Mouse (Mus musculus) granulocyte monocyte progenitor cell, adult 5-6 weeks (primary cell): ENCODE data around the gene Dap. TPM values are rescaled to one million over a fixed set of nuclear protein-coding genes. Genes with fewer than 3 reads are reported as not detected.

Experiments used
- ATAC-seq: replicated peaks from 2 replicates; pipeline ENCODE4 v1.8.0; 2016; ENCODE audit warnings: mild to moderate bottlenecking, moderate TSS enrichment, inconsistent platforms; ENCODE audit not compliant: poor library complexity, severe bottlenecking
- total RNA-seq, 2 experiments: library from RNA; stranded (forward) in 1 of 2; stranded (reverse) in 1 of 2; fragments of 200-712, 200-1000 nt in 1 of 2; fragments of >200 nt in 1 of 2; fragmentation: Nextera tagmentation in 1 of 2; gene quantifications; 2 replicates each; pipeline ENCODE4 v1.2.3; 2014 to 2017

Dap gene
- total RNA-seq (2014; fragmentation: Nextera tagmentation) (128 and 157 TPM in 2 replicates), total RNA-seq (2017) (87.6 and 117 TPM in 2 replicates)

- peak; percentile 93 for ATAC-seq
These were observed at the start of gene Dap for GRCm38 (mm10) chr15:31224135-31224761. TSS of gene Dap (plus strand) at chr15:31224314.

DNA sequence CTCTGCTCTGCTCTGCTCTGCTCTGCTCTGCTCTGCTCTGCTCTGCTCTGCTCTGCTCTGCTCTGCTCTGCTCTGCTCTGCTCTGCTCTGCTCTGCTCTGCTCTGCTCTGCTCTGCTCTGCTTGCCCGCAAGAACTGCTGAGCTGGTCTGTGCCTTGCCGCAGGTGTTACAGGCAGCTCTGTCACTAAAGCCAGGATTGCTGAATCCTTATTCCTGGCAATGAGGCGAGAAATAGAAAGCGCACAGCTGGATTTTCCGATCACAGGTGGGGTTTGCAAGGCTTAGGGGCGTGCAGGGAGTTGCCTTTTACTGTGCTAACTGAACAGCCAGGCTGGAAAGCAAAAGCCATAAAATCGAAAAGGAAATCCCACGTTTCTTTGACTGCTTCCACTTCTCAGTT lies 47.5 kb upstream of the Dap start:
- no peak for ATAC-seq

- no peak for ATAC-seq
These were observed 39.3 kb upstream of the Dap start for GRCm38 (mm10) chr15:31184651-31185443.

DNA sequence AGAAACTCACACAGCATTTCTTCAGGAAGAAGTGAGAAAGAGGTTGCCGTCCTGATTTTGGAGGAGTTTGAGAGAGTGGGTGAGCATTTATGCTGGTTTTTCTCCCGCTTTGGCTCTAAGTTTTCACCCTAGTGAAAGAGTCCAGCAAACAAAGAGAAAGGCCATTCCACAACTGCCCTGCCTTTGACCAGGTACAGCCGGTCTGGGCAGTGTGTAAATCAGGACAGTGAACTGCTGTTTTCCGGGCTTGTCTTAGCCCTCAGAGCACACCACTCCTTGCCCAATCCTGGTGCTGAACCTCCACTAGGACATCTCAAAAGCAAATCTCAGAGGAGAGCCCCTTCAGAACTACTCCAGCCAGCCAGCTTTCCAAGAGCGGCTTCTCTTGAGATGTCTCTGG lies 38.6 kb upstream of the Dap start:
- ATAC-seq = no peak

DNA sequence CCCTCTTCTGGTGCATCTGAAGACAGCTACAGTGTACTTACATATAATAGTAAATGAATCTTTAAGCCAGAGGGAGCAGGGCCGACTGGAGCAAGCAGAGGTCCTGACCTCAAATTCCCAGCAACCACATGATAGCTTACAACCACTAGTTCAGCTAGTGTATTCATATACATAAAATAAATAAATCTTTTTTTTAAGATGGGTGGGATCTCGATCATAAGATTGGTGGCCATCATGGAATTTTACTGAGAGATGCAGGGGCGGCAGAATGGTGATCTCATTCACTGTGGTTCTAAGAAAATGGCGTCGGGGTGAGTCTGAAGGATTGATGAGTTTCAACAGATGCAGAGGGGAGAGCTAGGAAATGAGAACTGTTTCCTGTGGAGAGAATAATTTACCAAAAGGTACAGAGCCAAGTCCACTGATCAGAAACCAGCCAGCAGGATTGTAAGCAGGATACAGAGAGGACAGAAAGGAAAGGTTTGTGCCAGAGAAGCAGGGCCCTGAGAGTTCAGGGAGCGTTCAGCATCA lies 37.7 kb upstream of the Dap start:
- no peak for ATAC-seq

GRCm38 (mm10) chr15:31192563-31192962 lies 31.6 kb upstream of the Dap start:
- ATAC-seq = no peak

- no peak for ATAC-seq
These were observed 28.3 kb upstream of the Dap start for GRCm38 (mm10) chr15:31195776-31196175.

DNA sequence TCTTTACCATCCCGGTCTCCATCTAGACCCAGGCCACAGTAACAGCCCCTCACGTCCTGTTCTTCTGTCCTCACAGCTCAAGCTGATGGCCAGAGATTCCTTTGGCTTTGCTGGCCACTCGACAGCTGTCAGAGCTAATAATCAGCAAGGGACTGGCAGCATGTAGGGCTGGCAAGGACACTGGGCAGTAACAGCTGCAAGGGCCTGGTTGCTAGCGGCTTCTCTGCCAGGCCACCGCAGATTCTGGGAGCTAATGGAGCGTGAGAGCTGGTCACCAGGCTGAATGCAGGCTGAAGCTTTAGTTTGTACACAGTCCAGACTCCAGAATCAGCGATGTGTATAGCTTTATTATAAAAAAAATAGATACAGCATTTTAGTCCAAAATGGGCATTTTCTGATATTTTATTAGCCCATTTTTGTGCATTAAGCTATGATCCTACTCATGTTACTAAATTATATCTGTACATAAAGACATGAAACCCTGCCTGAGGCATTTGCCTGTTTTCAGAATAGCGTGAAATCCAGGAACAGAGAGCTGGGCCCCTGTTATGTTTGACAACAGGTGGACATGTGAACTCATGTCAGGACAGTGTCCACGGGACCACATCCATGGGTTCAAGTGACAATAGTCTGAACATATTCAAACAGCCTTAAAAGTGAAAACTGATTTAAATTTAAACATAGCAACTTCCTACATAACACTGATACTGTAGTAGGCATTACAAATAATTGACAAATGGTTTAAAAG lies 16.6 kb upstream of the Dap start:
- no peak for ATAC-seq

- no peak for ATAC-seq
These were observed 12.2 kb upstream of the Dap start for GRCm38 (mm10) chr15:31211910-31212309.

DNA sequence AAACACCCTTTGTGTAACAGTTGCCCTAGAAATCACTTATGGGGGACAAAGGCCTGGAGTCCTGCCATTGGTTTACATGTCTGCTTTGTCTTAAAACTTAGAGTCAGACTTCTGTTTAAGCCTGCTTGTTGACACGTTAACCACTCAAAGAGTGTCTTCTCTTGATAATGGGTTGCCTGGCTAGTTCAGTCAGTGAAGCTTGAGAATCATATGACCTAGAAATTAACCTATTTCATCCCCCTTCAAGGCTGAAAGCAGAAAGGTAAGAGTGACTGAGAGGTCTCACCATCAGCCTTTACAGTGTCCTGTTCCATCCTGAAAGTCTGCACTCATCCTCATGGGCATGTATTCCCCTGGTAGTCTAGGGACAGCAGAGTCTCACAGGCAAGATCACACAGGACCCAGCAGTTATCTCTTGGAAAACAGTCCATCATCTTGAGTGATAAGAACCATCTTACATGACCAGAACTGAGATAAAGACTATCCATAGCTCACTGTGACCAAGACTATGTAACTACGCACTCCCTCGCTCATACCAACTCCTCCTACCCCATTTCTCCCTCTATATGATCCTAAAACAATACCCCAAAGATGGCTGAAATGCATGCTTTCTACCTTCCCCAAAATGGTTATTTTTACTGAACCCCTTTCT lies 10.4 kb upstream of the Dap start:
- no peak for ATAC-seq

GRCm38 (mm10) chr15:31222216-31222615 lies 1.9 kb upstream of the Dap start:
- ATAC-seq = no peak

DNA sequence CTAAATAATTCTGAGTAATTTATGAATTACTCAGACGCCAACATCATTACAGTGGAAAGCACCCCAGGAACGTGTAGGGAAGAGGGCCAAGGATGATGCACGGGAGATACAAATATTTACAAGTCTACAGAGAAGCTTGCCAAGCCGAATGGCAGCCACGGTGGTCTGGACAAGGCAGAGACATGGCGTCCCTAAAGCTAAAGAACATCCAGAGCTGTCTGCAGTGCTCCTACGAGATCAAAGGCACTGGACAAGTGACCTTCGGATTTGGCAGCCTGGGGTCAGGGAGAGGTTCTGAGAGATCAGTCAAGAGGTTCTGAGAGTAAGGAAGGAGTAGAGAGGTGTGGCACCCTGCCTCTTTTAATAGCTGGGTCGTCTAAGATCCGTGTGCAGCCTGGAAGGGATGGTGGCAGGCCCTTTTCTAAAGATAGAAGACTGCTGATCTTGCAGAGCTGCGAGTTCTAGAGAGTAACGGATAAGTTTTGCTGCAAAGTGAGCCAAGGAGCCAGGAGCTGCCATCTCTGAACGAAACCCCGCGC lies 449 bp upstream of the Dap start:
- ATAC-seq = no peak

GRCm38 (mm10) chr15:31224806-31225642 lies 910 bp downstream of the Dap start:
- ATAC-seq = peak; percentile 37

DNA sequence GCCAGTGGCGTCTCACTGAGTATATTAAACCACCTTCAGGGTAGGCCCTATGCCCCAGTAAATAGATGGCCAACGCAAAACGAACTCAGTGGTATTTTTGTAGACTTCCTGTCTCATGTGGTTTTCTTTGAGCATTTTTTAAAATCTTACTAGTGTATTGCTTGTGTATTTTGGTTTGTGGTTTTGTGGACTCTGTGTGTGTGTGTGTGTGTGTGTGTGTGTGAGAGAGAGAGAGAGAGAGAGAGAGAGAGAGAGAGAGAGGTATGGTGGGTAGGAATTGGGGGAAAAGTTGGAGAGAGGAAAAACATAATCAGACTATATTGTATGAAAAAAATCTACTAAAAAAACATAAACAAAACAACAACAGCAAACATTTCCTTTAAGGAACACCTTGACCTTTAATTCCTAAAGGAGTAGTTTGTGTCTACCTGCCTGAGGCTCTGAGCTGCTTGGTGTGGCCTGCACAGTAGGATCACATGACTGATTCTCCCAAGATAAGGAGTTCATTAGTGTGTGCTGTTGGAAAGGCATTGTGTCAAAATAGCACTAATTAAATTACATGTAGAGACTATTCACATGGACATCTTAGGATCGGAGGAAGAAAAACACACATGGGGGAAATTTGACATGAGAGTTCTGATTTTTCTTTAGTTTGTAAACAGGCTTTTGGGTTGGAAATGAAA lies 1.7 kb downstream of the Dap start:
- no peak for ATAC-seq

GRCm38 (mm10) chr15:31226464-31226863 lies 2.4 kb downstream of the Dap start:
- no peak for ATAC-seq

DNA sequence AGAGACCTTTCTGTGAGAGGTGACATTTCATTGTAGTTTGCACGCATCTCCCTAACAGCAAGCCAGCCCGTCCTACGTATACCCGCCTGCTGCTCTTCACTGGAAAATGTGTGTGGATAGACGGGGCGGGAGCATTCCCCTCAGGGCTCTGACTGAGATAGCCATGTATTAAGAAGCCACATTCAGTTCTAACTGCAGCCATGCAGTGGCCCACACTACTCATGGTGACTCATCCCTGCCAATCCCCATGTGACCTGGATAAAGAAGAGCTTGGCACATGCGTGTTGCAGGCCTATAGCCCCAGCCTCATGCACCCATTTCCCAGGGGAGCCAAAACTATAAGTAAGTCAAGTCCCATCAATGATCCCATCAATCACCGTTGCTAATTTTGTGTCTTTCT lies 3.7 kb downstream of the Dap start:
- ATAC-seq = no peak

GRCm38 (mm10) chr15:31233006-31233405 lies 8.9 kb downstream of the Dap start:
- ATAC-seq = no peak

DNA sequence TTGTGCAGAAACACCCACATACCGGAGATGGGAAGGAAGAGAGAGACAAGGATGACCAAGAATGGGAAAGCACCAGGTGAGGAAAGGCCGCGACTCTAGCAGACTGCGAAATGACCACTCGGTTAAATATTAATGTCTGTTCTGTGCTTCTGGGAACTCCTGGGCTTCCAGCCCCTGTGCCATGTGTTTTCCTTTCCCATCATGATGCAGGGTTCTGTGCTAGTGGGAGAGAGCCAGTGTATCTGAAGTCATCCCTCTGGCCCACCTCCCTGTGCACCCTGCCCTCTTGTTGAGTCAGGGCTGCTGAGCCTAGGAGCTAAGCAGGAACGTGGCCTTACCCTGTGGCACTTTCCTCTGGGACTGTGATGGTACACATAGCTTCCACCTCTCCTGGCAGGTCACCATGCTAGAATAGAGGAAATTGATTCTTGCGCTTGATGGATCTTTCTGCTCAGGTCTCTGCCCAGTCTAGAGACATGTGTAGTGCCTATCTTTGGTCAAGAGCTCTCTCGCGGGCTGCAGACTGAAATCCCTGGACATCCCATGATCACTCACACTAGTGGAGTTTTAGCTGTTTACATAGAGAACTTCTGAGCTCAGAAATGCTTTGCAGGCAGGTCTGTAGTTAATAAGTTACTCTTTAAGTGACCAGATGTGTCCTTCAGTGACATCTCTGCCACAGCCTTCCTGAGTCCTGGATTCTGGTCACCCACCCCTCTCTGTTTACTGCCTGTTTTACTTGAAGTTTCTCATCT lies 11.9 kb downstream of the Dap start:
- no peak for ATAC-seq
